Mouse (Mus musculus): ENCODE measurements around the gene Bri3. TPM values are rescaled to one million over a fixed set of nuclear protein-coding genes. Genes with fewer than 3 reads are reported as not detected.
A peak's percentile ranks its signal among the peaks of the same experiment; 100 is the strongest.

The Bri3 gene
- polyA plus RNA-seq, 1 experiment = 57.2 TPM

DNA sequence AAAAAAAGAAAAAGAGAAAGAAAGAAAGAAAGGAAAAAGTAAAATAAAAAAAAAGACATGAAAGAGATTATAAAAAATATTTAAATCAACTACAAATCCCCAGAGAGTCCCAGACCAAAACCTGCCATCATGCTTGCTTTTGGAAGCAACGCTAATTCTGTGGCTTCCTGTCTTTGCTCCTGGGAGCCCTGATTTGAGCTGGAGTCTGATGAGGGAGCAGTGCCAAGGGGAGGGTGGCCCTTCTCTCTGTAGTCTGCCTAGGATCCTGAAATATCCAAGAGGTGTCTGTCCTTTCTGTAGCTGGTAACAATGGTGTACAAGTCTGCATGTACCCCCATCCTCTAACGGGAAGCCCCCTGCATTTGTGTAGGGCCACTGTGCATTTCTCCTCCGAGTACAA, 26.9 kb downstream of the Bri3 start:
- no peak overlapping the region for H3K4me3 ChIP-seq (replicated peaks; ENCODE audit: control insufficient read depth, low read depth, low read length)
- 60% methylated on average over 3 of the region's 3 CpGs for whole genome bisulfite sequencing
- H3K27ac ChIP-seq (ENCODE audit: control insufficient read depth, insufficient read depth, low read depth, low read length, poor library complexity) = no peak overlapping the region

DNA sequence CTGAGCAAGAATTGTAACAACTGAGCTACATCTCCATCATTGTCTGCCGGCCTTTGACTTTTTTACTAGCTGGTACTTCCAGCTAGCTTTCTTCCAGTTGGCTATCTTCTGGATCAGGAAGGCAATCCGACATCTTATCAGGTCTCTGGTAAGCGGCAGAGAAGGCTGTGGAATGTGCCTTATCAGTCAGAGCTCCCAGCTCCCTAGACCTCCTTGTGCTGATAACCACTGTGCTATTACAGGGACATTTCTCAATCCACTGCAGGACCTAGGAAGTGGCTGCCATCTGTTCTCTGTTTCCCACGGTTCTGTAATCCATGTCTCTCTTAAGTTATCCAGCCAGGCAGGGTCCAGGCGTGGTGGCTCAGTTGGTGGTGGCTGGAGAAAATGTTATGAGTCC, 27.5 kb downstream of the Bri3 start:
- 52% methylated on average over 5 of the region's 5 CpGs for WGBS
- peaks cover under 1% of the 10 kb centered on the region; the same call in 1 of the 2 replicates for H3K4me1 ChIP-seq (ENCODE audit: control insufficient read depth, insufficient read depth, low read length)

More for the DNA sequence above, 26.9 kb downstream of the Bri3 start:
- TF ChIP-seq POLR2A (IDR thresholded peaks at IDR 0.05; ENCODE audit: borderline replicate concordance, control insufficient read depth, low read depth, low read length) = no peak
- TF ChIP-seq CTCF (IDR thresholded peaks at IDR 0.05; ENCODE audit: control insufficient read depth, insufficient read depth, low read length) = no peak
- no peaks in the 10 kb centered on the region; the same call in 1 of the 2 replicates for H3K4me1 ChIP-seq (ENCODE audit: control insufficient read depth, insufficient read depth, low read length)

DNA sequence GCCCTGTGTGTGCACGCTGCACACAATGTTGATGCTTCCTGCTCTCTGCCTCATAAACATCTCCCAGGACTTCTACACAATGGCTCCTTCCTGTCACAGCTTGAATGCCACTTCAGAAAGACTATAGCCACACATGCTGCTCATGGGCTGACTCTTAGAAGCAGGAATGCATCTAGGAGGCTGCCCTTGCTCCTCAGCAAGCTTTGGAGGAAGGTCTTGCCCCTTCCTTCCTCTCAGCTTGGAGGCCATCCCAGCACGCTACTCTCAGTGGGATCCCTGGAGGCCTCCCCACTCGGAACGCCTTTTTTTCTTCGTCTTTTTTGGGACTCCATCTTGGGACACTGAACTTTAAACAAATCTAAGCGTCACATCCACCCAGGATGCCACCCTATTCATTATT, 30.7 kb downstream of the Bri3 start:
- TF ChIP-seq POLR2A (IDR thresholded peaks at IDR 0.05; ENCODE audit: borderline replicate concordance, control insufficient read depth, low read depth, low read length) = no peak
- no peak for TF ChIP-seq CTCF (IDR thresholded peaks at IDR 0.05; ENCODE audit: control insufficient read depth, insufficient read depth, low read length)
- 81% methylated on average over 6 of the region's 6 CpGs for WGBS
- Histone ChIP-seq H3K4me1 (ENCODE audit: control insufficient read depth, insufficient read depth, low read length) (peaks cover 8% of the 10 kb centered on the region), H3K27ac (ENCODE audit: control insufficient read depth, insufficient read depth, low read depth, low read length, poor library complexity) (no peak overlapping the region), H3K4me3 (replicated peaks; ENCODE audit: control insufficient read depth, low read depth, low read length) (no peak overlapping the region)

More for the DNA sequence above, 27.5 kb downstream of the Bri3 start:
- H3K27ac ChIP-seq (ENCODE audit: control insufficient read depth, insufficient read depth, low read depth, low read length, poor library complexity) = no peak overlapping the region
- TF ChIP-seq CTCF (IDR thresholded peaks at IDR 0.05; ENCODE audit: control insufficient read depth, insufficient read depth, low read length) = no peak
- TF ChIP-seq POLR2A (IDR thresholded peaks at IDR 0.05; ENCODE audit: borderline replicate concordance, control insufficient read depth, low read depth, low read length) = no peak
- H3K4me3 ChIP-seq (replicated peaks; ENCODE audit: control insufficient read depth, low read depth, low read length) = no peak overlapping the region

DNA sequence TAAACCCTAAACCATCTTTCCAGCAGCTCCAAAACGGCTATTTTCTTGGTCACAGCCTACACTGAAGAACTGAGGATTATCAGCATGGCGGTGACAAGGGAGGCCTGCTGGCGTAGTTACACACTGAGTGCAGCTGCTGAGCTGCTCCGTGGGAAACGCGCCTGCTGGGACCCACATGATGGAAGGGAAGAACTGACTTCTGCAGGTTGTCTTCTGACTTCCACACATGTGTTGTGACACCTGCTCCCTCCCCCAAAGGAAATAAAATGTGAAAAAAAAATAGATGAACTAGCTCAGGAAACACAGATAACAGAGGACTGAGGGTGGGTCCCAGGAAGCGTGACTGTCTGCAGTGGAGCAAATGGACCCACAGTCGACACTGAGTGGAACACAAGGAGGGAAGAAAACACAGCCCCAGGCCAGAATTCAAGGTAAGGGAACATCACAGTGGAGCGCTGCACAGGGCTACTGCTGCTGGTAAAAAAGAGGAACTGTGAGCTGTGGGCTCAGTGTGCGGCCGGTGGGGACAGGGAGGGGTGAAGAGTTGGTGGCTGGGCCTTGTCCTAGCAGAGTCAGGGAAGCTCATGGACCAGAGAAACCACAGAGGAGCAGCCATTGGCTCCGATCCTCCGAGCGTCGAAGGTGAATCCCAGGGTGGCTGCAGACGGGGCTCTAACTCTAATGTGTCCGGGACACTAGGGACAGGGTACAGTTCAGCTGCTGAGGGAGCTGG, 32.8 kb downstream of the Bri3 start:
- TF ChIP-seq POLR2A (IDR thresholded peaks at IDR 0.05; ENCODE audit: borderline replicate concordance, control insufficient read depth, low read depth, low read length) = no peak
- no peak for TF ChIP-seq CTCF (IDR thresholded peaks at IDR 0.05; ENCODE audit: control insufficient read depth, insufficient read depth, low read length)
- Histone ChIP-seq H3K4me3 (replicated peaks; ENCODE audit: control insufficient read depth, low read depth, low read length) (peak overlapping the region; percentile 14), H3K4me1 (ENCODE audit: control insufficient read depth, insufficient read depth, low read length) (peaks cover 8% of the 10 kb centered on the region), H3K27ac (ENCODE audit: control insufficient read depth, insufficient read depth, low read depth, low read length, poor library complexity) (peak overlapping the region; percentile 59)
- 10% methylated on average over 17 of the region's 17 CpGs for WGBS

DNA sequence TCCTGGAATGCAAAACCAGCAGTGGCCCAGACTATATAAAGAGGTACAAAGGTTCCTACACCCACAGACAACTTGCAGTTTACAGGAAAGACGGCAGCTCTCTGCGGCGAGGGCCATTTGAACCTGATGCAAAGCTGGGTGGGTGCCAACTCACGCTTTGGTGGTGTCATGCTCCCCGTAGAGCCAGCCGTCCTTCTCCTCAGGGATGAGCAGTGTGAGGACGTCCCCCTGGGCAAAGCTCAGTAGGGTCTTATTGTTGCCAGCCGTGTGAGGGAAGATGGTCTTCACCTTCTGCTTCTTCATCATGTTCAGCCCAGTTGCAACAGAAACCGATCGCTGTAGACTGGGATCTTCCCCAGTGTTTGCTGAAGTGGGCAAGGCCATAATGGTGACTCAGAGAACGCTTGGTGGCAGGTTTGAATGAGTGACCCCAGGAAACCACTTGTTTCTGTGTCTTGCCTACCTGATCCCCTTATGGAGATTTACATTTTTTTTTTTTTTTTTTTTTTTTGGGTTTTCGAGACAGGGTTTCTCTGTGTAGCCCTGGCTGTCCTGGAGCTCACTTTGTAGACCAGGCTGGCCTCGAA, 34.2 kb downstream of the Bri3 start:
- Histone ChIP-seq H3K4me1 (ENCODE audit: control insufficient read depth, insufficient read depth, low read length) (peaks cover 9% of the 10 kb centered on the region), H3K4me3 (replicated peaks; ENCODE audit: control insufficient read depth, low read depth, low read length) (no peak overlapping the region), H3K27ac (ENCODE audit: control insufficient read depth, insufficient read depth, low read depth, low read length, poor library complexity) (no peak overlapping the region)
- TF ChIP-seq CTCF (IDR thresholded peaks at IDR 0.05; ENCODE audit: control insufficient read depth, insufficient read depth, low read length) (no peak), POLR2A (IDR thresholded peaks at IDR 0.05; ENCODE audit: borderline replicate concordance, control insufficient read depth, low read depth, low read length) (no peak)
- 78% methylated on average over 12 of the region's 13 CpGs for WGBS

DNA sequence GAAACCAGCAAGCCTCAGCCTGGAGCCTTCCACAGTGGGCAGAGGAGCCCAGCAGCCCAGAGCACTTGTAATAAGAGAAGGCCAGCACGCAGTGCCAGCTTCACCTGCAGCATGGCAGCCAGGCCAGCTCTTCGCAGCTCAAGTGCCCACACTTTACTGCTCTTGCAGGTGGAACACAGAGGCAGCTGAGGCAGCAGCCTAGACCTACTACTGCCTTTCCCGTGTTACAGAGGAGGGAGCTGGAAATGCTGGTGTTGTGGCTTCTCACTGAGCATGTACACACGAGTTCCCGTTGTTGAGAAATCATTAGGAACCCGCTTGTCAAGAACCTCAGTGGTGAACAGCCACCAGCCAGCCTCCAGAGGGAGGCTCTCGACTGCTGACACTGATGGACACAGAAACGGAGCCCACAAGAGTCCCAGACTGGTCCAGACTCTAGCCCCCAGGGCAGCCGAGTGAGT, 34.9 kb downstream of the Bri3 start:
- Histone ChIP-seq H3K27ac (ENCODE audit: control insufficient read depth, insufficient read depth, low read depth, low read length, poor library complexity) (no peak overlapping the region), H3K4me3 (replicated peaks; ENCODE audit: control insufficient read depth, low read depth, low read length) (no peak overlapping the region), H3K4me1 (ENCODE audit: control insufficient read depth, insufficient read depth, low read length) (peaks cover 9% of the 10 kb centered on the region)
- TF ChIP-seq CTCF (IDR thresholded peaks at IDR 0.05; ENCODE audit: control insufficient read depth, insufficient read depth, low read length) = no peak; the same call in 1 of the 2 replicates
- TF ChIP-seq POLR2A (IDR thresholded peaks at IDR 0.05; ENCODE audit: borderline replicate concordance, control insufficient read depth, low read depth, low read length) = no peak
- 36% methylated on average over 9 of the region's 9 CpGs for WGBS

DNA sequence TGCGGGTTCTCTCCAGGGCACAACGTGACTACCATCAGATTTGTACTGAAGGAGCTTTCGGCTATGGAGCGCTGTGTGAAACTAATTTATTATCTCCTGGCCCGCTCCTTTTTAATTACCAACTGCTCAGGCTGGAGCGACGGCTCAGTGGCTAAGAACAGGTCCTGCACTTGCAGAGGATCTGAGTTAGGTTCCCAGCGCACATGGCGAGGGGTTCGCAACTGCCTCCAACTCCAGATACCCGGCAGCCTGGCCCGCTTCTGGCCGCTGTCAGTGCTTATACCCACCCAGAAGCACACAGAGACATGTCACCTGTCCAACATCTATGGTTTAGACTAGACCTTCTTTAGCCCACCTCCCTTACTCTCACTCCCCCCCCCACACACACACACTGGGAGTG, 35.7 kb downstream of the Bri3 start:
- TF ChIP-seq CTCF (IDR thresholded peaks at IDR 0.05; ENCODE audit: control insufficient read depth, insufficient read depth, low read length) (no peak), POLR2A (IDR thresholded peaks at IDR 0.05; ENCODE audit: borderline replicate concordance, control insufficient read depth, low read depth, low read length) (no peak)
- no peak overlapping the region for H3K4me3 ChIP-seq (replicated peaks; ENCODE audit: control insufficient read depth, low read depth, low read length)
- H3K27ac ChIP-seq (ENCODE audit: control insufficient read depth, insufficient read depth, low read depth, low read length, poor library complexity) = no peak overlapping the region
- WGBS = 90% methylated on average over 13 of the region's 13 CpGs
- H3K4me1 ChIP-seq (ENCODE audit: control insufficient read depth, insufficient read depth, low read length) = peaks cover 9% of the 10 kb centered on the region

DNA sequence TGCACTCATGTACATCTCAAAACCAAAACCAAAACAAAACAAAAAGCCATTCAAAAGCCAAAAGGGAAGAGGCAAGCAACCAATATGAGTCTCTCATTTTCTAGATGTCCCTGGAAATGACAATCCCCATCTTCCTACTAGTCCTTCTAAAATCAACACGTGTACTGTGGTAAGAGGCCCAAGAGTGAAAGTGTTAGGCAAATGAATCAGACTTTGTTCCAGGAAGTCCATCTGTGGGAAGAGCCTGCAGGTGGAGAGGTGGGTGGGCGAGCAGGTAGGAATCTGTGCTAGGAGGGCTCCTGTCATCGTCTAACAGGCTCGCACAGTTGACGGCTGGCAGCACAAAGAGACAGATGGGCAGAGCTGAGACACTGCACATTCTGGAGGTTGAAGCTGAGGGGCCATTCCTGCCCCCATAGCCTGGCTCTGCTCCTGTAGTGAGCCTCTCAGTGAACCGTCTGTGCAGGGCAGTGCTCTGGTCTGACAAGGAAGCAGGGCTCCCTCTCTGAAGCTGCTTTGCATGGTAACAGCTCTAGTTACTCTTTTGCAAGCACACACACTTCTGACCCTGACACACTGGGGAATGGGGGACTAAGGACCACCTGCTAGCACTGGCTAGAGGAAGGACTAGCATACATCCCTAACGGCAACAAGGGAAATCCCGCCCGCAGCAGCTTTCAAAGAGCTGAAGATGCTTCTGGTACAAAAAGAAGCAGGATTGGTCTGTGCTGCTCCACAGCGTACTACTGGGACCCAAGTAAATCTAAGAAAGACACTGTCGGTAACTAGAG, 38.4 kb downstream of the Bri3 start:
- Histone ChIP-seq H3K4me1 (ENCODE audit: control insufficient read depth, insufficient read depth, low read length) (peaks cover 4% of the 10 kb centered on the region), H3K27ac (ENCODE audit: control insufficient read depth, insufficient read depth, low read depth, low read length, poor library complexity) (no peak overlapping the region), H3K4me3 (replicated peaks; ENCODE audit: control insufficient read depth, low read depth, low read length) (no peak overlapping the region)
- no peak for TF ChIP-seq POLR2A (IDR thresholded peaks at IDR 0.05; ENCODE audit: borderline replicate concordance, control insufficient read depth, low read depth, low read length)
- no peak for TF ChIP-seq CTCF (IDR thresholded peaks at IDR 0.05; ENCODE audit: control insufficient read depth, insufficient read depth, low read length)
- WGBS = 69% methylated on average over 11 of the region's 11 CpGs
